Mouse (Mus musculus) embryonic fibroblast, embryonic 13.5 days (primary cell): ENCODE measurements around the gene 1110032A03Rik.

Experiments
- CTCF ChIP-seq: IDR thresholded peaks from 2 replicates; pipeline ENCODE4 v1.5.1; 2011; ENCODE audit warnings: mild to moderate bottlenecking, control low read depth, low read length, moderate library complexity, borderline replicate concordance; ENCODE audit not compliant: insufficient read depth
- POLR2A ChIP-seq: IDR thresholded peaks from 2 replicates; pipeline ENCODE4 v1.6.1; 2011; ENCODE audit warnings: low read depth, mild to moderate bottlenecking, control low read depth, low read length, moderate library complexity

GRCm38 (mm10) chr9:50732560-50732959 lies 42.8 kb downstream of the 1110032A03Rik start:
- TF ChIP-seq CTCF (no peak), POLR2A (no peak)
